Mouse (Mus musculus): ENCODE data around the gene Bmper.

Bmper gene

GRCm38 (mm10) chr9:23212303-23212702 is 10.6 kb upstream of the Bmper start:
- peak; percentile 69 for DNase-seq (ENCODE audit: low read depth, low spot score)
- Histone ChIP-seq H3K27me3 (ENCODE audit: control insufficient read depth, insufficient read depth, low read length, poor library complexity, severe bottlenecking) (no peaks in the 10 kb centered on the region), H3K36me3 (ENCODE audit: control insufficient read depth, insufficient read depth, low read length, poor library complexity, severe bottlenecking) (no peaks in the 10 kb centered on the region)

- H3K27me3 ChIP-seq (ENCODE audit: control insufficient read depth, insufficient read depth, low read length, poor library complexity, severe bottlenecking) = no peaks in the 10 kb centered on the region
- peak; percentile 29 for DNase-seq (ENCODE audit: low read depth, low spot score)
- no peaks in the 10 kb centered on the region for H3K36me3 ChIP-seq (ENCODE audit: control insufficient read depth, insufficient read depth, low read length, poor library complexity, severe bottlenecking)
Measured at GRCm38 (mm10) chr9:23219754-23220153, 3.1 kb upstream of the Bmper start.

DNA sequence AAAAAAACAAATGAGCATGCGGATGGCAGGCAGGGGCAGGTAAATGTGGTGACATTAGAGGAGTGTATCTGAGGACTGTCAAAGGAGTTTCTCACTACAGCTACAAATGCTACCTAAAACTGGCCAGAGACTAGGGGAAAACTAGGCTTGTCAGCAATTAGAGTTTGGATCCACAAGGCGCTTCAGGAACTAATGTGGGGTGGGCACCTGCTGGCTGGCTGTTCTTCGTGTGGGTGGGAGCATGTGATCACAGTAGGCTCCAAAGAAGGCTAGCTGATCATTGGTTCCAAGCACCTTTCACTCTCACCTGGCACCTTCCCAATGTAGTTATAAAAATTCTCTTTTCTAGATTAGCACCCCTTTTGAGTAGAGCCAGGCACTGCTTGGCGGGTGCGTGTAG is 900 bp upstream of the Bmper start:
- no peak for DNase-seq (ENCODE audit: low read depth, low spot score)
- H3K36me3 ChIP-seq (ENCODE audit: control insufficient read depth, insufficient read depth, low read length, poor library complexity, severe bottlenecking) = no peaks in the 10 kb centered on the region
- no peaks in the 10 kb centered on the region for H3K27me3 ChIP-seq (ENCODE audit: control insufficient read depth, insufficient read depth, low read length, poor library complexity, severe bottlenecking)

GRCm38 (mm10) chr9:23222492-23222840 is 410 bp upstream of the Bmper start:
- DNase-seq (ENCODE audit: low read depth, low spot score) = no peak

DNA sequence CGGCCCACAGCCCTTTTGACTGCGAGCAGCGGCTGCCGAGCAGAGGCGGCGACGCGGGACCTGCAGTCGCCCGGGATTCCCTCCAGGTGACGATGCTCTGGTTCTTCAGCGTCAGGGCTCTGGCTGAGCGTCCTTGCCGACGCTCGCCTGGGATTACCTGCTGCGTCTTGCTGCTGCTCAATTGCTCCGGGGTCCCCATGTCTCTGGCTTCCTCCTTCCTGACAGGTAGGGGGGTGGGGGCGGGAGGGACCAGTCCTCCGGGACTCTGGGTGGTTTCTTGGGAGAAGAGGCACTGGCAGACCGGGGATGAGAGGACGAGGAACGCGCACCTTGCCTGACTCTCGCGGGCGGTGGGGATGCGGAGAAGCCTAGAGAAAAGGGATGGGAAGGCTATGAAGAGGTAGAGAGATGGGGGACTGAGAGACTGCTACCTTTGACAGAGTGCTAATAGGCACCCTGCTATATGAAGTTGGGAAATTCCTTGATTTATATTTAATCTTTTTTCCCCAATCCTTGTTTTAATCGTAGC is 737 bp downstream of the Bmper start:
- no peak for DNase-seq (ENCODE audit: low read depth, low spot score)
- no peaks in the 10 kb centered on the region for H3K36me3 ChIP-seq (ENCODE audit: control insufficient read depth, insufficient read depth, low read length, poor library complexity, severe bottlenecking)
- no peaks in the 10 kb centered on the region for H3K27me3 ChIP-seq (ENCODE audit: control insufficient read depth, insufficient read depth, low read length, poor library complexity, severe bottlenecking)

More at GRCm38 (mm10) chr9:23222492-23222840, 410 bp upstream of the Bmper start:
- Histone ChIP-seq H3K36me3 (ENCODE audit: control insufficient read depth, insufficient read depth, low read length, poor library complexity, severe bottlenecking) (no peaks in the 10 kb centered on the region), H3K27me3 (ENCODE audit: control insufficient read depth, insufficient read depth, low read length, poor library complexity, severe bottlenecking) (no peaks in the 10 kb centered on the region)

DNA sequence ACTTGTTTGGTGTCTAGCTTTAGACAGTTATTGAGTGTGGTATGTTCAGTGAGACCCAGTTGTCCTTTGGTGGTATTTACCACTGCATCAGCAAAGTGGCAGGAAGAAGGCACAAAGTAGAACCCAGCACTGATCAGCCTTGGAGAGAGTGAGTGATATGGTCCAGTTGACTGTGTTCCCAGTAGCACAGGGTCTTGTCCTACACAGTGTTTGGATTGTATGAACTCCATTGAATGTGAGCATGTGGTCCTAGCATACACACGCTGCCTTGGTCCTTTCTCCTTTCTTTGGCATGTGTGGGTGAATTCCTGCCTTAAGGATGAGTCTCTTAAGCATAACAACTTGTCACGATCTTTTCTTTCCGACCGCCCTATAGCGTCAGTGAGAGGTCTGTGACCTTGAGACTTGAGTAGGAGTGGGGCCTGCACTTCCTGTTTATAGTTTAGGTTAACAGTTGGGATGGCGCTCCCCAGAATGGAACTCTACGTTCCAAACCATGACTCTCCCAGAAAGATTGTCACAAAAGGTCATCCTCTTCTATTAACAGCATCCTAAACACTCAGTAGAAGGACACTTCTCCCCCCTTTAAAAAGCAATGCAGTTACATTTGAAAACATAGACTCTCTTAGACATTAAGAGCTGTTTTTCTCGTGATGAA is 10.7 kb downstream of the Bmper start:
- no peaks in the 10 kb centered on the region for H3K36me3 ChIP-seq (ENCODE audit: control insufficient read depth, insufficient read depth, low read length, poor library complexity, severe bottlenecking)
- no peaks in the 10 kb centered on the region for H3K27me3 ChIP-seq (ENCODE audit: control insufficient read depth, insufficient read depth, low read length, poor library complexity, severe bottlenecking)
- DNase-seq (ENCODE audit: low read depth, low spot score) = no peak

GRCm38 (mm10) chr9:23235368-23236002 is 12.6 kb downstream of the Bmper start:
- no peak for DNase-seq (ENCODE audit: low read depth, low spot score)
- no peaks in the 10 kb centered on the region for H3K36me3 ChIP-seq (ENCODE audit: control insufficient read depth, insufficient read depth, low read length, poor library complexity, severe bottlenecking)
- no peaks in the 10 kb centered on the region for H3K27me3 ChIP-seq (ENCODE audit: control insufficient read depth, insufficient read depth, low read length, poor library complexity, severe bottlenecking)

DNA sequence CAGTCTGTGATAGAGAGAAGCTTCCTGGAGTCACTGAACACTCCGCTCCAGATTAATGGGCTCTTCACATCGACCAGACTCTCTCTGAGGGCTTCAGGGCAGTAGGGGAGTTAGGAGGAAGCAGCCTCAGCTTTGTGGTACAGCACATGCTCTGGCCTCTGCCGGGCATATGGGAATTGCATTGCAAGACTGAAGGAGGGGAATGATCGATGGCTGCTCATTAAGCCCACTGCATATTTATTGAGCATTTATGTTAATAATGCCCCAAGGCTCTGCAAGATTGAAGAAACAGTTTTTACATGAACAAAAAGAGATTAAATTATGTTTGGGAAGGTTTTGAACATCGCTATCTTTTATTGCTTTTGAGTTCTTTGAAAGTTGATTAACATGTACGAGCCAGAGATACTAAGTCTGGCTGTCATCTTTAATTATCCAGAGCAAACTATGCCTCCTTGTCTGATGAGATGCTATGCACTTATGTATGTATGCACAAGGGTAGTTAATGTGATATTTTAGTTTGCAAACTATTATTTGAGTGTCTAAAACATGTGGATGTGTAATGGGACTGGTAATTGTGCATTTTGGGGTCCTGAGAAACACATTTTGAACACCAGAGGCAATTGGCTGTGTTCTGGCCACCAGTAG is 13.9 kb downstream of the Bmper start:
- Histone ChIP-seq H3K27me3 (ENCODE audit: control insufficient read depth, insufficient read depth, low read length, poor library complexity, severe bottlenecking) (no peaks in the 10 kb centered on the region), H3K36me3 (ENCODE audit: control insufficient read depth, insufficient read depth, low read length, poor library complexity, severe bottlenecking) (no peaks in the 10 kb centered on the region)
- no peak for DNase-seq (ENCODE audit: low read depth, low spot score)

DNA sequence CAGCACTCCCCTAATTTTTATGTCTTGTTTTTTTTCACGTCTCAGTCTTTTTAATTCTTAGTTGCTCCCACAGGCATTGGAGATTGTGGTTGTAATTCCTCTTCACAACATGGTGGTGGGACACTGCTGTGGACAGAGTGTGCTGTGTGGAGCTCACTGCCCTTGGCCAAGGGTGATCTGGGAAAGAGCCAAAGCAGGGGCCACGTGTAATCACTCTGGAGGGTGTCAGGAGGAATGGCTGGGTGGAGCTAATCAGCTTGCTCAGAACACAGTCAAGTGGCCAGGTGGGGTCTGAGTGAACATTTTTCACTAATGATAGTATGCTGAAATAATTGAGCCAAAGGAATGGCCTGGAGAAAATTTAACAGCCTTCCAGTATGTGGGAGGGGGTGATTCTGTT is 16.1 kb downstream of the Bmper start:
- no peak for DNase-seq (ENCODE audit: low read depth, low spot score)
- no peaks in the 10 kb centered on the region for H3K27me3 ChIP-seq (ENCODE audit: control insufficient read depth, insufficient read depth, low read length, poor library complexity, severe bottlenecking)
- no peaks in the 10 kb centered on the region for H3K36me3 ChIP-seq (ENCODE audit: control insufficient read depth, insufficient read depth, low read length, poor library complexity, severe bottlenecking)

GRCm38 (mm10) chr9:23242911-23243310 is 20.0 kb downstream of the Bmper start:
- no peaks in the 10 kb centered on the region for H3K36me3 ChIP-seq (ENCODE audit: control insufficient read depth, insufficient read depth, low read length, poor library complexity, severe bottlenecking)
- no peaks in the 10 kb centered on the region for H3K27me3 ChIP-seq (ENCODE audit: control insufficient read depth, insufficient read depth, low read length, poor library complexity, severe bottlenecking)
- no peak for DNase-seq (ENCODE audit: low read depth, low spot score)

- Histone ChIP-seq H3K27me3 (ENCODE audit: control insufficient read depth, insufficient read depth, low read length, poor library complexity, severe bottlenecking) (no peaks in the 10 kb centered on the region), H3K36me3 (ENCODE audit: control insufficient read depth, insufficient read depth, low read length, poor library complexity, severe bottlenecking) (no peaks in the 10 kb centered on the region)
- DNase-seq (ENCODE audit: low read depth, low spot score) = no peak
Measured at GRCm38 (mm10) chr9:23243869-23244268, 21.0 kb downstream of the Bmper start.

DNA sequence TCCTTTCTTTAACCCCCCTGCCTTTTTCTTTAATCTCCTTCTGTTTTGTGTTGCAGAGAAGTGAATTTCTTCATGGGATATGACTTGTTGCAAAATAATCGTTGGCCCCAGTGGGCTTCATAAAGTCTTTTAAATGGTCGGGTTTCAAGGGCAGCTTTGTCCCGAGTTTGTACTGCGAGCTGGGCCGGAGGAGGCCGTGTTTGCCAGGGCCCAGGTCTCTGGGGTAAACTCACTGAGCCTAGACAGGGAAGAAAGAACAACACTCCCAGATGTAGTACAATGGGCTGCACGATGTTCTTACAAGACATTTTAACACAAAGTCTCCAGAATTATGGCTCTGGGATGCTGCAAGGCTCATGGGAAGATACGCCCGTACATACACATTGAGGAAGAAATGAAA is 23.5 kb downstream of the Bmper start:
- DNase-seq (ENCODE audit: low read depth, low spot score) = no peak
- H3K27me3 ChIP-seq (ENCODE audit: control insufficient read depth, insufficient read depth, low read length, poor library complexity, severe bottlenecking) = no peaks in the 10 kb centered on the region
- H3K36me3 ChIP-seq (ENCODE audit: control insufficient read depth, insufficient read depth, low read length, poor library complexity, severe bottlenecking) = no peaks in the 10 kb centered on the region

GRCm38 (mm10) chr9:23250026-23250425 is 27.1 kb downstream of the Bmper start:
- Histone ChIP-seq H3K27me3 (ENCODE audit: control insufficient read depth, insufficient read depth, low read length, poor library complexity, severe bottlenecking) (no peaks in the 10 kb centered on the region), H3K36me3 (ENCODE audit: control insufficient read depth, insufficient read depth, low read length, poor library complexity, severe bottlenecking) (no peaks in the 10 kb centered on the region)
- peak; percentile 67 for DNase-seq (ENCODE audit: low read depth, low spot score)

DNA sequence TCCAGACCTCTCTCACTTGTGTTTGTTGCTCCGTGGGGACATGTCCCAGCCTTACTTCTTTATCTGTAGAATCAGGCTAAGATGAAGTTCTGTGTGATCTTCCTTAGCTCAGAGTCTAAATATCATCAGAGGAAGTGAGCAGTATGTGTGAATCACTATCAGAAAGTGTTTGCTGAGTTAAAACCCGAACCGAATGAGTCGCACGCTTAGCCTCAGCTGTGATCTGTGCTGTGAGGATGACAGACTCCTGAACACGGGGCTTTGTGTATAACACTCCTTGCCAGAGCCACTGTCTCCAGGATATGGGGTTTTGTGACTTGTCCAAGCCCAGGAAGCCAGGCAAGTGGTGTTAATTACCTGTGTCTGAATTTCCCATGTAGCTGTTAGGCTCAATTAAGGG is 28.1 kb downstream of the Bmper start:
- Histone ChIP-seq H3K27me3 (ENCODE audit: control insufficient read depth, insufficient read depth, low read length, poor library complexity, severe bottlenecking) (no peaks in the 10 kb centered on the region), H3K36me3 (ENCODE audit: control insufficient read depth, insufficient read depth, low read length, poor library complexity, severe bottlenecking) (no peaks in the 10 kb centered on the region)
- no peak for DNase-seq (ENCODE audit: low read depth, low spot score)

DNA sequence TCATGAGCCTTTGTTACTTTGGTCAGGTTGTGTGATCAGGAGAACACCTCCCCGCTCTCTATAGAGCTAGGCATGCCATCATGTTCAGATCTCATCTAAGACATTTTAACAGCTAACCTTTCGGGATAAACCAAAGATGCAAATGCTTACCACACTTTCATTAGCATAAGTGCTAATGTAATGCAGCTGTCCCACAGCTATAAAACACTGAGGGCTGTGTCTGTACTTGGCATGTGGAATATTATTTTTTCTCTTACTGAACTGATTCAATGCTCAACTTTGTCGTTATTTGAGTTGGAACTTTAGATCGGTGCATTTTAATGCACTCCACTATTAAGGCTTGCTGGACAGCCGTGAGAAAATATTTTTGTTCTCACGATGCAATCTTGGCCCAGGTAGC is 30.7 kb downstream of the Bmper start:
- no peak for DNase-seq (ENCODE audit: low read depth, low spot score)
- Histone ChIP-seq H3K36me3 (ENCODE audit: control insufficient read depth, insufficient read depth, low read length, poor library complexity, severe bottlenecking) (no peaks in the 10 kb centered on the region), H3K27me3 (ENCODE audit: control insufficient read depth, insufficient read depth, low read length, poor library complexity, severe bottlenecking) (no peaks in the 10 kb centered on the region)

Measured in splenic B cell, adult 2 months (primary cell).